Mouse (Mus musculus) brain, embryonic 14.5 days (tissue): ENCODE data around the gene Kcnq1. TPM values are rescaled to one million over a fixed set of nuclear protein-coding genes. Genes with fewer than 3 reads are reported as not detected.

ENCODE experiments used
- DNase-seq: peaks from one replicate; pipeline ENCODE4 v3.0.0-alpha.2; 2011; ENCODE audit warnings: low read depth
- CTCF ChIP-seq: fragments of 200-500 bp; IDR thresholded peaks from 2 replicates; pipeline ENCODE4 v1.5.1; 2012; ENCODE audit warnings: inconsistent platforms, mild to moderate bottlenecking, moderate library complexity, borderline replicate concordance; ENCODE audit not compliant: insufficient read depth, insufficient read length; ENCODE audit errors: extremely low read depth
- POLR2A ChIP-seq: fragments of 200-500 bp; IDR thresholded peaks from 2 replicates; pipeline ENCODE4 v1.6.1; 2012; ENCODE audit warnings: mild to moderate bottlenecking, inconsistent platforms, borderline replicate concordance; ENCODE audit not compliant: poor library complexity, insufficient read depth, insufficient read length, severe bottlenecking; ENCODE audit errors: extremely low read depth
- polyA plus RNA-seq: library from polyadenylated mRNA; depleted of rRNA; stranded (reverse); fragments of >200 nt; gene quantifications from 2 replicates; pipeline ENCODE4 v1.2.3, GENCODE M21; 2012

The Kcnq1 gene
- polyA plus RNA-seq, 1 experiment = 1.2 TPM

- peak; percentile 34 for DNase-seq
- TF ChIP-seq CTCF (no peak), POLR2A (no peak)
These were observed 331.2 kb downstream of the Kcnq1 start for GRCm38 (mm10) chr7:143437231-143437893.

GRCm38 (mm10) chr7:143437894-143438581, 331.9 kb downstream of the Kcnq1 start:
- no peak for TF ChIP-seq CTCF
- 0 out of 2 replicates have a peak, but pooled peaks have one; percentile 25 for TF ChIP-seq POLR2A
- peak; percentile 82 for DNase-seq

- DNase-seq = no peak
- TF ChIP-seq CTCF (no peak), POLR2A (no peak)
These were observed 332.8 kb downstream of the Kcnq1 start for GRCm38 (mm10) chr7:143438965-143439364.

- TF ChIP-seq POLR2A = no peak
- no peak for TF ChIP-seq CTCF
- DNase-seq = no peak
These were observed 338.4 kb downstream of the Kcnq1 start for GRCm38 (mm10) chr7:143444580-143444954.

GRCm38 (mm10) chr7:143444955-143445648, 338.9 kb downstream of the Kcnq1 start:
- TF ChIP-seq CTCF = no peak
- 0 out of 2 replicates have a peak, but pooled peaks have one; percentile 20 for TF ChIP-seq POLR2A
- peak; percentile 84 for DNase-seq

- TF ChIP-seq CTCF = no peak
- no peak for TF ChIP-seq POLR2A
- DNase-seq = peak; percentile 63
These were observed 339.7 kb downstream of the Kcnq1 start for GRCm38 (mm10) chr7:143445651-143446460.

GRCm38 (mm10) chr7:143447130-143447529, 341.0 kb downstream of the Kcnq1 start:
- TF ChIP-seq CTCF (no peak), POLR2A (no peak)
- no peak for DNase-seq

GRCm38 (mm10) chr7:143458963-143459331, 352.8 kb downstream of the Kcnq1 start:
- DNase-seq = peak; percentile 15
- TF ChIP-seq CTCF = no peak
- no peak for TF ChIP-seq POLR2A

- TF ChIP-seq POLR2A = no peak
- no peak for TF ChIP-seq CTCF
- DNase-seq = peak; percentile 26
These were observed 353.4 kb downstream of the Kcnq1 start for GRCm38 (mm10) chr7:143459332-143460211.
